Mouse (Mus musculus) lung, postnatal 4 days (tissue): Measurements from ENCODE around the gene Gm2007.
"Not testable (repeated sequence)": the region's sequence is repeated elsewhere in the genome, so short reads cannot be mapped to it uniquely, and the experiment has no call there.

Experiments
- DNase-seq, 2 experiments: peaks; one replicate each; pipeline ENCODE4 v3.0.0; 2021

Gene Gm2007

DNA sequence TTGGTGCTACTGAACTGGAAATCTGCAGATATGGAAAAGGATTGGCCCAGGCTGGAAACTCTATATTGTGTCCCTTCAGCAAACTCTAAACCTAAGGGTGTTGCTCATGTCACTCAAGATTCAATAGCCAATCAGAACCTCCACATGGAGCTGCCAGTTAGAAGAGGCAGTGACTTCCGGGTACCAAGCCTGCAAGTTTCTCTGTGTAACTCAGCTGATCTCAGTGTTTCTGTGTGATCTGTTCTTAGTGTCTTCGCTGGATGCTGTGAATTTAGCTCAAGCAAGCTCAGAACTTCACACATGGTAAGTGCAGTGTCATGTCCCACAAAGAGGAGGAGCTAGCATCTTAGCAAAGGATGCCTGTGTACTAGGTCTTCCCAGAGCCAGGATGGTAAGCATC, at the start of gene Gm2007:
Gene Gm2007 (plus strand): TSS at position 301 of the 400 bp plus-strand sequence.
- not testable (repeated sequence) for DNase-seq

- not testable (repeated sequence) for DNase-seq
Measured at GRCm38 (mm10) chr2:175703546-175703945, 37.8 kb upstream of the Gm2007 start, which contains the start of gene Zfp969. Gene Zfp969, minus strand, starts transcription at chr2:175703646.

- not testable (repeated sequence) for DNase-seq
Measured at GRCm38 (mm10) chr2:175800993-175801392, 59.7 kb downstream of the Gm2007 start, which contains the start of gene Gm14288. Gene Gm14288, minus strand, starts transcription at chr2:175801093.
